Mouse (Mus musculus): ENCODE measurements around the gene Vps37b. TPM values are rescaled to one million over a fixed set of nuclear protein-coding genes. Genes with fewer than 3 reads are reported as not detected.

Vps37b gene
- polyA plus RNA-seq, 1 experiment from 2014 or later: 16.5 TPM

- Histone ChIP-seq H3K27ac (replicated peaks) (no peak overlapping the region), H3K4me1 (replicated peaks) (peaks cover 63% of the 10 kb centered on the region), H3K9ac (no peak overlapping the region), H3K36me3 (replicated peaks) (0 out of 2 replicates have a peak, but pooled peaks cover 3% of the 10 kb centered on the region), H3K4me3 (replicated peaks) (no peak overlapping the region), H3K27me3 (peaks cover 15% of the 10 kb centered on the region), H3K4me2 (no peak overlapping the region), H3K9me3 (replicated peaks) (no peaks in the 10 kb centered on the region)
- WGBS (ENCODE audit: insufficient replicate concordance): 72% methylated on average over 18 of the region's 18 CpGs
- ATAC-seq (ENCODE audit: insufficient read depth): no peak
These were observed 52.7 kb downstream of the Vps37b start for GRCm38 (mm10) chr5:123979221-123979979.

GRCm38 (mm10) chr5:123978131-123978530 is 53.9 kb downstream of the Vps37b start:
- Histone ChIP-seq H3K4me3 (replicated peaks) (no peak overlapping the region), H3K9ac (no peak overlapping the region), H3K4me2 (no peak overlapping the region), H3K36me3 (replicated peaks) (no peaks in the 10 kb centered on the region), H3K4me1 (replicated peaks) (peaks cover 69% of the 10 kb centered on the region), H3K9me3 (replicated peaks) (no peaks in the 10 kb centered on the region), H3K27me3 (peaks cover 28% of the 10 kb centered on the region), H3K27ac (replicated peaks) (peak overlapping the region; percentile 66; the same call in 1 of the 2 replicates)
- WGBS (ENCODE audit: insufficient replicate concordance): 66% methylated on average over 5 of the region's 5 CpGs
- no peak for ATAC-seq (ENCODE audit: insufficient read depth)

- Histone ChIP-seq H3K9ac (no peak overlapping the region), H3K27me3 (peaks cover 37% of the 10 kb centered on the region), H3K4me2 (peak overlapping the region; percentile 95), H3K36me3 (replicated peaks) (no peaks in the 10 kb centered on the region), H3K9me3 (replicated peaks) (no peaks in the 10 kb centered on the region), H3K4me3 (replicated peaks) (no peak overlapping the region), H3K4me1 (replicated peaks) (peaks cover 65% of the 10 kb centered on the region), H3K27ac (replicated peaks) (peak overlapping the region; percentile 66)
- ATAC-seq (ENCODE audit: insufficient read depth): no peak
- 65% methylated on average over 3 of the region's 3 CpGs for WGBS (ENCODE audit: insufficient replicate concordance)
These were observed 54.8 kb downstream of the Vps37b start for GRCm38 (mm10) chr5:123977231-123977630.

- Histone ChIP-seq H3K9me3 (replicated peaks) (no peaks in the 10 kb centered on the region), H3K4me1 (replicated peaks) (peaks cover 56% of the 10 kb centered on the region), H3K27ac (replicated peaks) (peak overlapping the region; percentile 58; the same call in 1 of the 2 replicates), H3K4me3 (replicated peaks) (peak overlapping the region; percentile 70), H3K9ac (no peak overlapping the region), H3K36me3 (replicated peaks) (no peaks in the 10 kb centered on the region), H3K4me2 (peak overlapping the region; percentile 95), H3K27me3 (peaks cover 42% of the 10 kb centered on the region)
- no peak for ATAC-seq (ENCODE audit: insufficient read depth)
- WGBS (ENCODE audit: insufficient replicate concordance): 49% methylated on average over 6 of the region's 6 CpGs
These were observed 56.3 kb downstream of the Vps37b start for GRCm38 (mm10) chr5:123975668-123976180.

- H3K27ac ChIP-seq (replicated peaks): no peak overlapping the region
- no peaks in the 10 kb centered on the region for H3K9me3 ChIP-seq (replicated peaks)
- H3K9ac ChIP-seq: 0 out of 2 replicates have a peak overlapping the region, but pooled peaks have one; percentile 23
- H3K4me3 ChIP-seq (replicated peaks): peak overlapping the region; percentile 70
- peak overlapping the region; percentile 95 for H3K4me2 ChIP-seq
- 32% methylated on average over 11 of the region's 11 CpGs for WGBS (ENCODE audit: insufficient replicate concordance)
- no peak for ATAC-seq (ENCODE audit: insufficient read depth)
- H3K27me3 ChIP-seq: peaks cover 42% of the 10 kb centered on the region
- peaks cover 55% of the 10 kb centered on the region for H3K4me1 ChIP-seq (replicated peaks)
- no peaks in the 10 kb centered on the region for H3K36me3 ChIP-seq (replicated peaks)
These were observed 57.4 kb downstream of the Vps37b start for GRCm38 (mm10) chr5:123974616-123975111.

GRCm38 (mm10) chr5:123974179-123974485 is 57.9 kb downstream of the Vps37b start:
- under 1% methylated on average over 14 of the region's 14 CpGs for WGBS (ENCODE audit: insufficient replicate concordance)
- Histone ChIP-seq H3K9me3 (replicated peaks) (no peaks in the 10 kb centered on the region), H3K4me1 (replicated peaks) (peaks cover 50% of the 10 kb centered on the region), H3K36me3 (replicated peaks) (no peaks in the 10 kb centered on the region), H3K27me3 (peaks cover 42% of the 10 kb centered on the region), H3K27ac (replicated peaks) (peak overlapping the region; percentile 83), H3K4me2 (peak overlapping the region; percentile 95), H3K4me3 (replicated peaks) (peak overlapping the region; percentile 70), H3K9ac (peak overlapping the region; percentile 71)
- ATAC-seq (ENCODE audit: insufficient read depth): no peak

- Histone ChIP-seq H3K4me2 (peak within 1 kb of the TSS; percentile 95), H3K9ac (peak within 1 kb of the TSS; percentile 71), H3K4me3 (replicated peaks) (peak within 1 kb of the TSS; percentile 70), H3K36me3 (replicated peaks) (no peaks in the 10 kb centered on the region), H3K4me1 (replicated peaks) (peaks cover 46% of the 10 kb centered on the region), H3K27ac (replicated peaks) (peak within 1 kb of the TSS; percentile 83), H3K27me3 (peaks cover 42% of the 10 kb centered on the region), H3K9me3 (replicated peaks) (no peaks in the 10 kb centered on the region)
- ATAC-seq (ENCODE audit: insufficient read depth): peak; percentile 78
- under 1% methylated on average over 104 of the region's 106 CpGs for WGBS (ENCODE audit: insufficient replicate concordance)
These were observed 58.5 kb downstream of the Vps37b start, which contains the start of gene Hip1r for GRCm38 (mm10) chr5:123973299-123974178. Gene Hip1r, plus strand, starts transcription at chr5:123973628.

GRCm38 (mm10) chr5:123972453-123972852 is 59.6 kb downstream of the Vps37b start:
- Histone ChIP-seq H3K9ac (no peak overlapping the region), H3K4me1 (replicated peaks) (peaks cover 37% of the 10 kb centered on the region), H3K27me3 (peaks cover 42% of the 10 kb centered on the region), H3K4me3 (replicated peaks) (no peak overlapping the region), H3K27ac (replicated peaks) (no peak overlapping the region), H3K9me3 (replicated peaks) (no peaks in the 10 kb centered on the region), H3K4me2 (no peak overlapping the region), H3K36me3 (replicated peaks) (no peaks in the 10 kb centered on the region)
- no peak for ATAC-seq (ENCODE audit: insufficient read depth)
- 57% methylated on average over 6 of the region's 6 CpGs for WGBS (ENCODE audit: insufficient replicate concordance)

GRCm38 (mm10) chr5:123970576-123970975 is 61.5 kb downstream of the Vps37b start:
- no peaks in the 10 kb centered on the region for H3K9me3 ChIP-seq (replicated peaks)
- H3K27ac ChIP-seq (replicated peaks): no peak overlapping the region
- no peak overlapping the region for H3K9ac ChIP-seq
- no peak overlapping the region for H3K4me2 ChIP-seq
- WGBS (ENCODE audit: insufficient replicate concordance): 66% methylated on average over 4 of the region's 4 CpGs
- H3K27me3 ChIP-seq: peaks cover 34% of the 10 kb centered on the region
- ATAC-seq (ENCODE audit: insufficient read depth): no peak
- H3K36me3 ChIP-seq (replicated peaks): no peaks in the 10 kb centered on the region
- H3K4me1 ChIP-seq (replicated peaks): peaks cover 24% of the 10 kb centered on the region
- H3K4me3 ChIP-seq (replicated peaks): no peak overlapping the region

- no peak overlapping the region for H3K27ac ChIP-seq (replicated peaks)
- 68% methylated on average over 8 of the region's 8 CpGs for WGBS (ENCODE audit: insufficient replicate concordance)
These were observed 62.9 kb downstream of the Vps37b start for GRCm38 (mm10) chr5:123969216-123969615.

GRCm38 (mm10) chr5:123968468-123968867 is 63.6 kb downstream of the Vps37b start:
- H3K27me3 ChIP-seq: peaks cover 18% of the 10 kb centered on the region
- no peak for ATAC-seq (ENCODE audit: insufficient read depth)
- 62% methylated on average over 5 of the region's 5 CpGs for WGBS (ENCODE audit: insufficient replicate concordance)
- no peaks in the 10 kb centered on the region for H3K36me3 ChIP-seq (replicated peaks)
- no peak overlapping the region for H3K9ac ChIP-seq
- H3K4me1 ChIP-seq (replicated peaks): peaks cover 21% of the 10 kb centered on the region
- H3K9me3 ChIP-seq (replicated peaks): no peaks in the 10 kb centered on the region
- H3K4me2 ChIP-seq: no peak overlapping the region
- H3K4me3 ChIP-seq (replicated peaks): no peak overlapping the region
- H3K27ac ChIP-seq (replicated peaks): no peak overlapping the region

More at GRCm38 (mm10) chr5:123969216-123969615, 62.9 kb downstream of the Vps37b start:
- no peak overlapping the region for H3K4me3 ChIP-seq (replicated peaks)
- peaks cover 25% of the 10 kb centered on the region for H3K27me3 ChIP-seq
- peaks cover 24% of the 10 kb centered on the region for H3K4me1 ChIP-seq (replicated peaks)
- no peak overlapping the region for H3K9ac ChIP-seq
- H3K9me3 ChIP-seq (replicated peaks): no peaks in the 10 kb centered on the region
- H3K36me3 ChIP-seq (replicated peaks): no peaks in the 10 kb centered on the region
- no peak overlapping the region for H3K4me2 ChIP-seq
- no peak for ATAC-seq (ENCODE audit: insufficient read depth)
